Mouse (Mus musculus): Measurements from ENCODE around the gene Slc25a23. TPM values are rescaled to one million over a fixed set of nuclear protein-coding genes. Genes with fewer than 3 reads are reported as not detected.
"Not testable (repeated sequence)": the region's sequence is repeated elsewhere in the genome, so short reads cannot be mapped to it uniquely, and the experiment has no call there.

The Slc25a23 gene
- polyA plus RNA-seq, 1 experiment: 111 TPM

- TF ChIP-seq CTCF (IDR thresholded peaks at IDR 0.05; ENCODE audit: borderline replicate concordance, extremely low read depth, insufficient read depth, insufficient read length) (no peak), POLR2A (IDR thresholded peaks at IDR 0.05; ENCODE audit: borderline replicate concordance, extremely low read depth, insufficient read depth, insufficient read length, poor library complexity, severe bottlenecking) (no peak)
- no peak for DNase-seq (ENCODE audit: low read depth)
Observed at GRCm38 (mm10) chr17:57070272-57070671, 10.6 kb upstream of the Slc25a23 start.

DNA sequence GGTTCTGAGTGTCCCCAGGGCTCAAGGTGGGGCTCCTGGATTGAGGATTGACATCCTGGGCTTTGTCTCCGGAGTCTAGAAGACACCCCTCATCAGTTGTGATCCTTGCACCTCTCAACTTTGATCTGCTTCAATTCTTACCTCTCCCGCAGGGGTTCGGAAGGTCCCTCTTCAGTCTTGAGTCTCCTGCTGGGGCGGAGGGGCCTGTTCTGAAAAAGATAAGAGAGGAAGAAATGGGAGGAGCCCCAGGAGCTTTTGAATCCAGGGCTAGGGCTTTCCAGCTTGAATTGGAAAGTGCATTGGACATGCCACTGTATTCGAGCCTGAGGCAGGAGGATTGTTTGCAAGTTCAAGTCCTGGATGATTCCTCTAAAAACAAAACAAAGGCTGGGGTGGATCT, 7.2 kb upstream of the Slc25a23 start:
- DNase-seq (ENCODE audit: low read depth): no peak
- no peak for TF ChIP-seq POLR2A (IDR thresholded peaks at IDR 0.05; ENCODE audit: borderline replicate concordance, extremely low read depth, insufficient read depth, insufficient read length, poor library complexity, severe bottlenecking)
- no peak for TF ChIP-seq CTCF (IDR thresholded peaks at IDR 0.05; ENCODE audit: borderline replicate concordance, extremely low read depth, insufficient read depth, insufficient read length)

DNA sequence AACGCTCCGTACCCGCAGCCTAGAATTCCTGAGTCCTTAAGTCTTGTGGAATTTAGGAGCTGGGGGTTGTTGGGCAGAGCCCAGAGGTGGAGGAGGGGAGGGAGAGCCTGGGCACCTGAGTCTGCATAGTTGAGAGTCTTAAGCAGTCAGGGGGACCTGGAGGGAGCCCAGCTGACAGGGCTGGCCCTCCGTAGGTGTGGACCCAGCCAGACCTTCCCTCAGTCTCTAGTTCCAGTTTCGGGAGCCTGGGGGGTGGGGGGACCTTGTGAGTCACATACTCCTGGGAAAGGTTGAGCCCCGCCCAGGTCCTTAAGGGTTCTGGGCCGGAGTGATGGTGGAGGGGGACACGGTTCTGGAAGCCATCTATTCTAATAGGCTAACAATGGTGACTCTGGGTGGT, 3.4 kb upstream of the Slc25a23 start:
- TF ChIP-seq POLR2A (IDR thresholded peaks at IDR 0.05; ENCODE audit: borderline replicate concordance, extremely low read depth, insufficient read depth, insufficient read length, poor library complexity, severe bottlenecking) (no peak), CTCF (IDR thresholded peaks at IDR 0.05; ENCODE audit: borderline replicate concordance, extremely low read depth, insufficient read depth, insufficient read length) (no peak)
- DNase-seq (ENCODE audit: low read depth): no peak

- TF ChIP-seq CTCF (IDR thresholded peaks at IDR 0.05; ENCODE audit: borderline replicate concordance, extremely low read depth, insufficient read depth, insufficient read length) (no peak), POLR2A (IDR thresholded peaks at IDR 0.05; ENCODE audit: borderline replicate concordance, extremely low read depth, insufficient read depth, insufficient read length, poor library complexity, severe bottlenecking) (no peak)
- no peak for DNase-seq (ENCODE audit: low read depth)
Observed at GRCm38 (mm10) chr17:57062548-57062947, 2.9 kb upstream of the Slc25a23 start.

DNA sequence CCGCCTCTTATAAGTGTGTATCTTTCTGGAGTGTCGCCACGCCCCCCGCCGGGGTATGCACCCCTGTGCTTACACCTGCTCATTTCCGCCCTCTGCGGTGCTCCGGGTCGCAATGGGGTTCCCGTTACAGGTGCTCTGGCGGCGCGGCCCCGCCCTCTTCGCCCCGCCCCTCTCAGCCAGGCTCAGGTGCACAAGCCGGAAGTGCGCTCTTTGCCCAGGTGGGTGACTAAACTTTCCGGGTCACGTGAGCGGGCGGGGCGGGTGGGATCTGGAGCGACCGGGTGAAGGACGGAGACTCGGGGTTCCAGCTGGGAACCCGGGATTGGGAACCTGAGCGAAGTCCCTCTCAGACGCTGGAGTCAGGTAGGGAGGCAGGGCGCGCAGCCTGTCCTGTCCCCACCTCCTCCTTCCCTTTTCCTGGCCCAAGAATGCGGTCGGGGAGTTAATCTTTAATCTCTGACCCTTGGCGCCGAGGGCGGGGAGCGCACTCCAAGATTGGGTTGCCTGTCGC, 2.4 kb upstream of the Slc25a23 start:
- DNase-seq (ENCODE audit: low read depth): no peak
- TF ChIP-seq POLR2A (IDR thresholded peaks at IDR 0.05; ENCODE audit: borderline replicate concordance, extremely low read depth, insufficient read depth, insufficient read length, poor library complexity, severe bottlenecking) (no peak), CTCF (IDR thresholded peaks at IDR 0.05; ENCODE audit: borderline replicate concordance, extremely low read depth, insufficient read depth, insufficient read length) (no peak)

- no peak for DNase-seq (ENCODE audit: low read depth)
- TF ChIP-seq POLR2A (IDR thresholded peaks at IDR 0.05; ENCODE audit: borderline replicate concordance, extremely low read depth, insufficient read depth, insufficient read length, poor library complexity, severe bottlenecking) (no peak), CTCF (IDR thresholded peaks at IDR 0.05; ENCODE audit: borderline replicate concordance, extremely low read depth, insufficient read depth, insufficient read length) (no peak)
Observed at GRCm38 (mm10) chr17:57061069-57061468, 1.4 kb upstream of the Slc25a23 start.

- peak; percentile 99 for DNase-seq (ENCODE audit: low read depth)
- TF ChIP-seq CTCF (IDR thresholded peaks at IDR 0.05; ENCODE audit: borderline replicate concordance, extremely low read depth, insufficient read depth, insufficient read length) (peak; percentile 78), POLR2A (IDR thresholded peaks at IDR 0.05; ENCODE audit: borderline replicate concordance, extremely low read depth, insufficient read depth, insufficient read length, poor library complexity, severe bottlenecking) (0 out of 2 replicates have a peak, but pooled peaks have one; percentile 16)
Observed at GRCm38 (mm10) chr17:57060231-57060801, 653 bp upstream of the Slc25a23 start.

DNA sequence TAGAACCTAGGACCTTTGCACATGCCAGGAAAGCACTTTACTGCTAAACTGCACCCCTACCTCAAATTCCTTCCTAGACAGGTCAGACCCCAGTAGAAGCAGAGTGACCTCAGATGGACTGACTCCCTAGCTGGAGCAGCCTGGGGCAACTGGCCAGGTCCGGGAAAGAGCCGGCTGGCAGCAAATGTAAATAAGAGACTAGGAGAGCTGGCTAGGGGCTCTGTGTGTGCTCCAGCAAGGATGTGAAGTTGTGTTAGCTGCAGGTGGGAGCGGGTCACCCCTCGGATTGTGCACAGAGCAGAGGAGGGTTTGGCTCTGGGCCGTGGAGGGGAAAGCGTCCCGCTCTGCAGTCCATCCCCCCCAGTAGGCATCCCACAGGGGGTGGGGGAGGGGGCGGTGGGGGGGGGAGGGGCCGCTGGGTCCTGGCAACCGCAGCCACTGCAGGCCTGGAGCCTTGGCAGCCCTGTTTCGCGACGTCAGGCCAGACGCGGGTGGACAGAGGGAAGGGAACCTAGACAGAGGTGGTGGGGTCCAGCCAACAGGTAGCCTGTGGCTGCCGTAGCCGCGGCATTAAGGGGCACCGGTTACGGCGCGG, 675 bp downstream of the Slc25a23 start, which contains the start of gene Crb3:
TSS of gene Crb3 (plus strand) at position 215 of the 595 bp plus-strand sequence.
- TF ChIP-seq CTCF (IDR thresholded peaks at IDR 0.05; ENCODE audit: borderline replicate concordance, extremely low read depth, insufficient read depth, insufficient read length) (no peak), POLR2A (IDR thresholded peaks at IDR 0.05; ENCODE audit: borderline replicate concordance, extremely low read depth, insufficient read depth, insufficient read length, poor library complexity, severe bottlenecking) (no peak)
- DNase-seq (ENCODE audit: low read depth): peak; percentile 37

DNA sequence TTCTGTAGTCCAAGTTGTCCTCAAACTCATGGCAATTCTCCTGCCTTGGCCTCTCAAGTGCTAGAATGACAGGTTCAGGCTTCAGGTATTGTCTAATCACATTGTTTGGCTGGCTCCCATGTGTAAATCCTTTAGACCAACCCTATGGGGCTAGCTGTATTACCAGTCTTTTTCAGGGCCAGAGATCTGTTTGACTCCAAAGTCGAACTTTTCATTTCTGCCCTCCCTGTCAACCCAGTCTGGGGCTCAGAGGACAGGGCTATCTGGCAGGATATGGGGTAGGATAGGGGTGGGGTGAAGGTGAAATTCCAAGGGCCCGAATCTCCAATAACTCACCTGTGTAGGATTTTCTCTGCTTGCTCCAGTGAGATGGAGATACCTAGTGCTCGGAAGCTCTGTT, 3.4 kb downstream of the Slc25a23 start:
- TF ChIP-seq POLR2A (IDR thresholded peaks at IDR 0.05; ENCODE audit: borderline replicate concordance, extremely low read depth, insufficient read depth, insufficient read length, poor library complexity, severe bottlenecking) (no peak), CTCF (IDR thresholded peaks at IDR 0.05; ENCODE audit: borderline replicate concordance, extremely low read depth, insufficient read depth, insufficient read length) (no peak)
- no peak for DNase-seq (ENCODE audit: low read depth)

- DNase-seq (ENCODE audit: low read depth): not testable (repeated sequence)
- TF ChIP-seq CTCF (IDR thresholded peaks at IDR 0.05; ENCODE audit: borderline replicate concordance, extremely low read depth, insufficient read depth, insufficient read length): peak; percentile 12; the same call in 1 of the 2 replicates
Observed at GRCm38 (mm10) chr17:57051679-57052078, 8.0 kb downstream of the Slc25a23 start.

DNA sequence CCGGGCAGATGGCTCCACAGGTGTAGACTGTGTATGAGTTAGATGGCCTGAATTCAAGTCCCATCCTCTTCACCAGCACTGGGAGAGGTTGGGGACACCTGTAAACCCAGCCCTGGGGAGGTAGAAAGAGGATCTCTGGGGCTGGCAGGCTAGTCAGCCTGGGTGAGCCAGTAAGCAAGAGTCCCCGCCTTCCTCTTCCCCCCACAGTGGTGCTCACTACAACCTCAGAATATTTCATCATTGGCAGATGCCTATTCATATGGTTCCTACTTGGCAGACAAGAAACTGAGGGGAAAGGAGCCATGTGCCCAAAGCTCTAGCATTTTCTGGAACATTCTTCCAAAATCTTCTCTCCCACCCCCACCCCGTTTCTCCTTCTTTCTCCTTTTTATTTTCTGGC, 10.8 kb downstream of the Slc25a23 start:
- TF ChIP-seq CTCF (IDR thresholded peaks at IDR 0.05; ENCODE audit: borderline replicate concordance, extremely low read depth, insufficient read depth, insufficient read length) (no peak), POLR2A (IDR thresholded peaks at IDR 0.05; ENCODE audit: borderline replicate concordance, extremely low read depth, insufficient read depth, insufficient read length, poor library complexity, severe bottlenecking) (no peak)
- no peak for DNase-seq (ENCODE audit: low read depth)

DNA sequence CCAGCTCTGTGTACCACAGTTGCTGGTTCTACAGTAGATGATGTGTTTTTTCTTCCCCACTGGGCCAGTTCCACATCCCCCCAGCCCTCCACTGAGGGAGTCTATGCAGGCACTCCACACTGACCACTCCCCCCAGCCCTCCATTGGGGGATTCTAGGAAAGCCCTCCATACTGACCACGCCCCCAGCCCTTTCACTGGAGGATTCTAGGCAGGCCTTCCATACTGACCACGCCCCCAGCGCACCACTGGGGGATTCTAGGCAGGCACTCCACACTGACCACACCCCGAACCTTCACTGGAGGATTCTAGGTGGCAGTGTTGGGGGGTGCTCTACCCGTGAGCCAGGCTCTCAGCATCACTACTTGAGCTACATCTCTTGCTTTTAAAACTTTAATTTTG, 12.3 kb downstream of the Slc25a23 start:
- DNase-seq (ENCODE audit: low read depth): no peak
- no peak for TF ChIP-seq CTCF (IDR thresholded peaks at IDR 0.05; ENCODE audit: borderline replicate concordance, extremely low read depth, insufficient read depth, insufficient read length)
- no peak for TF ChIP-seq POLR2A (IDR thresholded peaks at IDR 0.05; ENCODE audit: borderline replicate concordance, extremely low read depth, insufficient read depth, insufficient read length, poor library complexity, severe bottlenecking)

All from brain, embryonic 14.5 days (tissue).